Mouse (Mus musculus): ENCODE data around the gene Adamtsl5. TPM values are rescaled to one million over a fixed set of nuclear protein-coding genes. Genes with fewer than 3 reads are reported as not detected.

Gene Adamtsl5
- total and polyA plus RNA-seq, 3 experiments: 71.9 to 85.2 (median 84.5) TPM

DNA sequence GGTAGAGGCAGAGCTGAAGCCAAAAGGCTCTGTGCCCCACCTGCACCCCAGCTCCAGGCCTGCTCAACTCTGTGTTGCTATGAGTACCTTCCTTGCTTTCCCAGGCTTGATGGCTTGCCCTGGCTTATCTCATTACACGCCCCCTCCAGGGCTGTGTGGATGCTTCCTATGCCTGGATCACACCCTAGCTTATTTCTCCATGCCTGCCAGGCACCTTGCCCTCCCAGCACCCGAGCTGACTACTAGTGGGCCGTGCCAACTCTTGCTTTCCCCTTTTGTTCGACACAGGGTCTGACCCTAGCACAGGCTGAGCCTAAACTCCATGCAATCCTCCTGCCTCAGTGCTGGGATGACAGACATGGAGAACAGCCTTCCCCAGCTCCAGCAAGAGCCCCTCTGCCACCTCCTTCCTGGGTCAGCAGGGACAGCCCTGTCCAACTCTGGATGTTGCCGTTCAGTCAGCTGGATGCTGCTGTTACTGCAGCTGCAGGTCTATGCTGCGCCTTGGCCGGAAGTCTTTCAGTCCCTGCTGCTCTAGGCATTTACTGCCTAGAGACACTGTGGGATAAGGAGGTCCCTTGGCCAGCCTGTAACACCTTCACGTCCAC lies 50.6 kb downstream of the Adamtsl5 start:
- no peaks in the 10 kb centered on the region for H3K79me2 ChIP-seq (replicated peaks; ENCODE audit: control insufficient read depth, insufficient read depth, low read length)
- intact Hi-C loops (cut with DNase I): loop anchor here (10.0 kb wide), 1 partner anchor 257 kb away; no protein-coding TSS in a partner anchor
- no peak overlapping the region for H3K27ac ChIP-seq
- H3K4me3 ChIP-seq: no peak overlapping the region
- no peaks in the 10 kb centered on the region for H3K36me3 ChIP-seq (ENCODE audit: control insufficient read depth, insufficient read depth, low read length)
- WGBS: 52% methylated on average over 8 of the region's 8 CpGs
- H3K9ac ChIP-seq (ENCODE audit: low read depth, low read length): no peak overlapping the region
- DNase-seq: no peak
- H3K4me1 ChIP-seq (ENCODE audit: control insufficient read depth, insufficient read depth, low read length): peaks cover 10% of the 10 kb centered on the region
- H3K27me3 ChIP-seq (ENCODE audit: control insufficient read depth, insufficient read depth, low read length): no peaks in the 10 kb centered on the region; the same call in 1 of the 2 replicates
- no peak for TF ChIP-seq EP300 (IDR thresholded peaks at IDR 0.05; ENCODE audit: insufficient read depth, low read depth, low read length)
- TF ChIP-seq POLR2A (IDR thresholded peaks at IDR 0.05; ENCODE audit: insufficient read depth, low read depth, low read length): no peak
- TF ChIP-seq CTCF (IDR thresholded peaks at IDR 0.05): no peak

DNA sequence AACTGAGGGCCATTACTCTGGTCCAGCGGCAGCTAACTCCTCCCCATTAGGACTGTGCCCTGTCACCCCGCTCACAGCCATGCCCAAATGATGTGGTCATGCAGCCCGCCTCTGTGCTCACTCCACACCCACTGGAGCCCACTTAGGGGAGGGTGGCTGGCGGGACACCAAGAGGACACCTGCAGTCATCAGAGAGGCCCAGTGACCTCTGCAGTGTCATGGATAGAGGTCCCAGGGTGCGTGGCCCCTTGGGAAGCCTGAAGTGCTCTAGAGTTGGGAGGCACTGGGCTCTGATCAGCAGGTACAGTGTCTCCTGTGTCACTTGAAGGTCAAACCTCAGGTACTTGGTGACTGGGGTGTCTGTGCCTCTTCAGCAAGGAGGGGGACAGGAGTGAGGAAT lies 51.4 kb downstream of the Adamtsl5 start:
- Histone ChIP-seq H3K79me2 (replicated peaks; ENCODE audit: control insufficient read depth, insufficient read depth, low read length) (no peaks in the 10 kb centered on the region), H3K27me3 (ENCODE audit: control insufficient read depth, insufficient read depth, low read length) (no peaks in the 10 kb centered on the region; the same call in 1 of the 2 replicates)
- intact Hi-C loops (cut with DNase I): loop anchor here (10.0 kb wide), 1 partner anchor 258 kb away; no protein-coding TSS in a partner anchor

DNA sequence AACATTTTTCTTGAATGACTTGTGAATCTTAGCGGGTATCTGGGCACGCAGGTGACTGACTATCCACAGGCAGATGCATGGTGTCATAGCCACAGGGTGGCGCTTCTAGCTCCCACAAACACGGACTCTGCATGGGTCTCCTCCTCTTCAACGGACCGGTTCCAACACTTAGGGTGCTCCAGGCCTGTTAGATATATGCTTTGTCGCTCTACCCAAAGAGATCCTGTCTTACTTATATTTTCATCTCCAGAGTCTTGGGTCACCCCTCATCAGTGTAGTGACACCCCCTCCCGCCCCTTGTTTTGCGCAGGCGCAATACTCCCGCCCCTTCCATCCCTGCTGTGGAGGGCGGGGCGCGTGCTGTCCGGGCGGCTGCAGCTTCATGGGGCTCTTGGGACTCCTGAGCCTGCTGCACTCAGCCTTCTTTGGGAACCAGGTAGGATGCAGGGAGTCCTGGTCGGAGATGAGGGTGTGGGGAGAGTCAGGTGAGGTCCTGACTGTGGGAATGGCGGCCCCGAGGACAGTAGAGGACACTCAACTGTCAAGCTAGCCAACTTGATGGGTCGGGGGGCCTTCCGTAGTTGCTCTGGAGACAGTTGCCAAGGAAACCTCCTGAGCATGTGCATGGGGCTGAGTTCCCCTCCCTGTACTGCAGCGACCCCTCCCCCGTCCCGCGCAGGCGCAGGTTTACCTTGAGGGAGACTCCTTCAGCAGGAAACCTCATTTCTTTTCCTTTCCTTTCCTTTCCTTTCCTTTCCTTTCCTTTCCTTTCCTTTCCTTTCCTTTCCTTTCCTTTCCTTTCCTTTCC lies 52.4 kb downstream of the Adamtsl5 start, which contains the start of gene Apc2:
Gene Apc2, plus strand, starts transcription at position 360 of the 808 bp plus-strand sequence.
- Histone ChIP-seq H3K79me2 (replicated peaks; ENCODE audit: control insufficient read depth, insufficient read depth, low read length) (no peaks in the 10 kb centered on the region), H3K27ac (peak within 1 kb of the TSS; percentile 41), H3K4me1 (ENCODE audit: control insufficient read depth, insufficient read depth, low read length) (peaks cover 7% of the 10 kb centered on the region), H3K27me3 (ENCODE audit: control insufficient read depth, insufficient read depth, low read length) (no peaks in the 10 kb centered on the region; the same call in 1 of the 2 replicates), H3K4me3 (peak within 1 kb of the TSS; percentile 45), H3K9ac (ENCODE audit: low read depth, low read length) (peak within 1 kb of the TSS; percentile 51), H3K36me3 (ENCODE audit: control insufficient read depth, insufficient read depth, low read length) (no peaks in the 10 kb centered on the region)
- intact Hi-C loops (cut with DNase I): loop anchor here (1.0 to 10.0 kb wide), 4 partner anchors 24 to 259 kb away; partner anchors contain the start of gene 2310011J03Rik
- WGBS: 3% methylated on average over 26 of the region's 26 CpGs
- peak; percentile 81 to 83 for DNase-seq
- TF ChIP-seq EP300 (IDR thresholded peaks at IDR 0.05; ENCODE audit: insufficient read depth, low read depth, low read length) (peak; percentile 57; the same call in 1 of the 2 replicates), POLR2A (IDR thresholded peaks at IDR 0.05; ENCODE audit: insufficient read depth, low read depth, low read length) (no peak; the same call in 1 of the 2 replicates), CTCF (IDR thresholded peaks at IDR 0.05) (peak; percentile 88)

More for the DNA sequence above, 51.4 kb downstream of the Adamtsl5 start:
- no peak for TF ChIP-seq CTCF (IDR thresholded peaks at IDR 0.05)
- no peak for TF ChIP-seq EP300 (IDR thresholded peaks at IDR 0.05; ENCODE audit: insufficient read depth, low read depth, low read length)
- TF ChIP-seq POLR2A (IDR thresholded peaks at IDR 0.05; ENCODE audit: insufficient read depth, low read depth, low read length): no peak
- H3K27ac ChIP-seq: no peak overlapping the region
- WGBS: 77% methylated on average over 5 of the region's 5 CpGs
- H3K4me1 ChIP-seq (ENCODE audit: control insufficient read depth, insufficient read depth, low read length): peaks cover 9% of the 10 kb centered on the region
- H3K36me3 ChIP-seq (ENCODE audit: control insufficient read depth, insufficient read depth, low read length): no peaks in the 10 kb centered on the region
- DNase-seq: no peak
- H3K9ac ChIP-seq (ENCODE audit: low read depth, low read length): no peak overlapping the region
- H3K4me3 ChIP-seq: no peak overlapping the region

DNA sequence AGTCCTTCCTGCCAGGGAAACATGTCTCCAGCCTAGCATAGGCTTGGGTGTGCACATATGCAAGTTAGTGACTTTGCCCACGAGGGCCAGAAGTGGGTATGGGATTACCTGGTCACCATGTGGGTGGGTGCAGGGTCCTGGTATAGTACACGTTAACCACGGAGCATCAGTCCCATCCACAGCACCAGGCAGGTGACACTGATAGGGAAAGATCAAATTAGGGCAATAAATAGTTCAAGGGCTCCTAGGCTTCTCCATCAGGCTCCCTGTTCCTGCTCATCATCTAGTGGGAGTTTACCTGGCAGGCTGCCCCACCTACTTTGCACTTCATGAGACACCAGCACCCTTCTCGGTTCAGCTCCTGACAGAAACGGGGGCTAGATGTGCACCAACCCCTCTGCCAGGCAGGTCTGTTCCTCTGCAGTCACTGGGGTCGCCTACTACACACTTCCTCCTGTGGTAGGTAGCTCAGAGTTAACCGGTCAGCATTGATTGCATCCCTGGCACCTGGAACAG lies 53.4 kb downstream of the Adamtsl5 start:
- H3K27me3 ChIP-seq (ENCODE audit: control insufficient read depth, insufficient read depth, low read length): no peaks in the 10 kb centered on the region; the same call in 1 of the 2 replicates
- no peaks in the 10 kb centered on the region for H3K36me3 ChIP-seq (ENCODE audit: control insufficient read depth, insufficient read depth, low read length)
- no peak overlapping the region for H3K27ac ChIP-seq
- no peak overlapping the region for H3K4me3 ChIP-seq
- WGBS: 58% methylated on average over 7 of the region's 7 CpGs
- intact Hi-C loops (cut with DNase I): loop anchor here (1.0 to 10.0 kb wide), 4 partner anchors 25 to 260 kb away; partner anchors contain the start of gene 2310011J03Rik
- H3K4me1 ChIP-seq (ENCODE audit: control insufficient read depth, insufficient read depth, low read length): peaks cover 7% of the 10 kb centered on the region
- no peak overlapping the region for H3K9ac ChIP-seq (ENCODE audit: low read depth, low read length)
- H3K79me2 ChIP-seq (replicated peaks; ENCODE audit: control insufficient read depth, insufficient read depth, low read length): no peaks in the 10 kb centered on the region
- TF ChIP-seq CTCF (IDR thresholded peaks at IDR 0.05): no peak
- TF ChIP-seq POLR2A (IDR thresholded peaks at IDR 0.05; ENCODE audit: insufficient read depth, low read depth, low read length): no peak
- no peak for TF ChIP-seq EP300 (IDR thresholded peaks at IDR 0.05; ENCODE audit: insufficient read depth, low read depth, low read length)
- no peak for DNase-seq

DNA sequence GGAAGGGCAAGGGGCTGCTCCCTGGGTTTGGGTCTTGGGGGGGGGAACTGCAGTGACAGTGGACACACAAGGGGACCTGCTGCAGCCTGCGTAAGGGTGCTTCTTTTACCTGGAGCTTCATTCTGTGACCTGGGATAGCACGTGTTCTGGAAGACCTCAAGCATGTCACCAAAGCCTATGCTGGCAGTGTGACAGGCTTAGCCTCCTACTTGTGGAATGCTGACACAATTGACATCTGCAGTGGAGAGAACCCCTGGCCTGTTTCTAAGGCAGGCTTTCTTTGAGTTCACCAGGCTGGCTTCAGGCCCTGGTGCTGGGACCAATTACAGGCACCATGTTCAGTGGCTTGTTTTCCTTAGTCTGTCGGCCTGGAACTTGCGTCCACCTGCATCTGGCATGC lies 53.9 kb downstream of the Adamtsl5 start:
- peaks cover 7% of the 10 kb centered on the region for H3K4me1 ChIP-seq (ENCODE audit: control insufficient read depth, insufficient read depth, low read length)
- TF ChIP-seq POLR2A (IDR thresholded peaks at IDR 0.05; ENCODE audit: insufficient read depth, low read depth, low read length) (no peak), CTCF (IDR thresholded peaks at IDR 0.05) (no peak), EP300 (IDR thresholded peaks at IDR 0.05; ENCODE audit: insufficient read depth, low read depth, low read length) (no peak)
- intact Hi-C loops (cut with DNase I): loop anchor here (2.0 to 10.0 kb wide), 2 partner anchors 80 to 260 kb away; no protein-coding TSS in a partner anchor
- no peak for DNase-seq
- no peak overlapping the region for H3K4me3 ChIP-seq
- no peak overlapping the region for H3K27ac ChIP-seq
- no peak overlapping the region for H3K9ac ChIP-seq (ENCODE audit: low read depth, low read length)
- H3K79me2 ChIP-seq (replicated peaks; ENCODE audit: control insufficient read depth, insufficient read depth, low read length): no peaks in the 10 kb centered on the region
- 63% methylated on average over 4 of the region's 4 CpGs for WGBS
- no peaks in the 10 kb centered on the region for H3K27me3 ChIP-seq (ENCODE audit: control insufficient read depth, insufficient read depth, low read length)
- no peaks in the 10 kb centered on the region for H3K36me3 ChIP-seq (ENCODE audit: control insufficient read depth, insufficient read depth, low read length)
